Mouse (Mus musculus) cerebellum, adult 2 months (tissue): ENCODE measurements around the gene Spag7.

Experiments used
- CTCF ChIP-seq: fragments of 200-500 bp; IDR thresholded peaks from 2 replicates; pipeline ENCODE4 v1.5.1; 2011; ENCODE audit warnings: low read depth, mild to moderate bottlenecking, control low read depth, low read length, moderate library complexity, borderline replicate concordance; ENCODE audit not compliant: insufficient read depth
- POLR2A ChIP-seq: fragments of 200-500 bp; IDR thresholded peaks from 2 replicates; pipeline ENCODE4 v1.6.1; 2011; ENCODE audit warnings: low read length, control low read depth, borderline replicate concordance; ENCODE audit not compliant: insufficient read depth

DNA sequence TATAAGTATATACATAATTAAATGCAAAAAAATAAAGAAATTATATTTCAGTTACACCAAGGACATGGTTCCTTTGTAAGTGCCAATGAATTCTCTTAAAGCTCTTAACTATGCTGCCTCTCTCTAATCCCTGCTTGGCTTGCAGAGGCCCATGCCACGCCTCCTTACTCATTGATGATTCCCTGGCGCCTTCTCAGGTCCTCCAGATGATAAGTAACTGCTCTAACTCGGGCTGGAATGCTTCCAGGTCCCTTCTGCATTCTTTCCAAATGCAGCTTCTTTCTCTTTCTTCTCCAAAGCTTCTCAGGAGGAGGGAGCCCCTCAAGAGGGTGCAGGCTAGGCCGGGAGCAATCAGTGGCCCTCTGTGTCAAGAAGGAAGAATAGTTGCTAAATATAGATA lies 20.4 kb upstream of the Spag7 start:
- TF ChIP-seq POLR2A (no peak), CTCF (no peak)
